Mouse (Mus musculus): ENCODE data around the gene Crybb1.

The Crybb1 gene

DNA sequence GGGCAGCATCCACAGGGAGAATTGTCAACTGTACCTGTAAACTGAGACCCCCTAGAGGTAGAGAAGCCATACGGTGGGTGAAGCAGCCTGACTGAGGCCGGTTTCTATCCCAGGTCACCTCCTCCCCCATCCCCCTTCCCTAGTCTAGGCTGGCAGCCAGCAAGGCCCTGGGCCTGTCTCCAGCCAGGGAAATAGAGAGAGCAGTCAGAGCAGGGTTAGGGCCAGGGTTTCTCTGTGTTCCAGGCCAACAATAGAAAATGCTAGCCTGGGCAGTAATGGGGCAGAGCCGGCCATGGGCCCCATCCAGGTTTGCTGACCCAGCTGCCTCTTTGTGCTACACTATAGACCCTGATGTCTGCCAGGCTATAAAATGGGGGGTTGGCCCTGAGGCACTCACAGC, at the start of gene Crybb1:
Gene Crybb1, plus strand, starts transcription at position 390 of the 400 bp plus-strand sequence.
- DNase-seq (ENCODE audit: low read depth, low spot score) = no peak

GRCm38 (mm10) chr5:112206543-112207255, 48.9 kb upstream of the Crybb1 start:
- DNase-seq (ENCODE audit: low read depth, low spot score) = no peak

- DNase-seq (ENCODE audit: low read depth, low spot score) = no peak
Measured at GRCm38 (mm10) chr5:112208321-112208720, 47.3 kb upstream of the Crybb1 start.

GRCm38 (mm10) chr5:112210104-112210503, 45.5 kb upstream of the Crybb1 start:
- DNase-seq (ENCODE audit: low read depth, low spot score) = peak; percentile 76

- DNase-seq (ENCODE audit: low read depth, low spot score) = no peak
Measured at GRCm38 (mm10) chr5:112211911-112212310, 43.7 kb upstream of the Crybb1 start.

GRCm38 (mm10) chr5:112212711-112213264, 42.8 kb upstream of the Crybb1 start:
- DNase-seq (ENCODE audit: low read depth, low spot score) = no peak

- DNase-seq (ENCODE audit: low read depth, low spot score) = no peak
Measured at GRCm38 (mm10) chr5:112213331-112214240, 42.0 kb upstream of the Crybb1 start.

- DNase-seq (ENCODE audit: low read depth, low spot score) = peak; percentile 65
Measured at GRCm38 (mm10) chr5:112214419-112214818, 41.2 kb upstream of the Crybb1 start.

DNA sequence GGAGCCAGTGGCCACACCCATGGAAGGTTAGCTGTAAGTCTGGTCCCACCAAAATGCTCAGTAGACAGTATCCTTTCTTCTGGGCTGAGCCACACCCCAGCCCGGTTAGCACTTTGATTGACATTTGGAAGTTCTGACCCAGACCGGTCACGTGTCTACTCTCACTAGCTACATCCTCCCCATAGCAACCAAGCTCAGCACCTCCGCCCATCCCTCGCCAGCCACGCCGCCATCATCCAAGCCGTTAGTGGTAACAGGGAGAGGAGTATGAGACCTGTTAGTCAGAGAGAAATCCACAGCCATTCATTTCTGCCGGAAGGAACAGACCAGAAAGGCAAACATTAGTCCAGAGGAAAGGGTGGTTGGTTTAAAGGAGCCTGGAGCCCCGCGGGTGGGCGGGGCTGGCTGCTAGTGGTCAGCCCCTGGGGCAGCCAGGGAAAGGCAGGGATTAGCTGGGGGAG, 40.3 kb upstream of the Crybb1 start:
- DNase-seq (ENCODE audit: low read depth, low spot score) = no peak

DNA sequence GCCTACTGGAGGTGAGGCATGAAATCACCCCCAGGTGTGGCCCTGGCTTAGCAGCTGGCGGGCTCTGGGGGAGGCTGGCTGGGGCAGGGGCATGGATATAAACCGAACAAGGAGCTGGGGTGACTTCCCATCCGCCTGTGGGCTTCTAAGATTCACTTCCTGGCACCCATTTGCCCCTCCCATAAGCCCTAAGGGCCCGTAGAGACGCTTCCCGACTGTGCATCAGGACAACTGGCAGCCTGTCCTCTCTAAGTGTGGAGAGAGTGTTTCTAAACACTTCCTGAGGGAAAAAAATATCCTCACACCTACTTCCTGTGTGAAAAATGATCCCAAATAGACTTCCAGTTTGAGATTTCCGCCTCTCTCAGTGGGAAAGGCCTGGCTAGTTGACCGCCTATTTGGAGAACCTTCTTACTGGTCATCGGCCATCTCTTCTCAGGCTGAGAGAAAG, 39.8 kb upstream of the Crybb1 start:
- DNase-seq (ENCODE audit: low read depth, low spot score) = no peak

GRCm38 (mm10) chr5:112216335-112216734, 39.3 kb upstream of the Crybb1 start:
- no peak for DNase-seq (ENCODE audit: low read depth, low spot score)

- no peak for DNase-seq (ENCODE audit: low read depth, low spot score)
Measured at GRCm38 (mm10) chr5:112217031-112217430, 38.6 kb upstream of the Crybb1 start.

DNA sequence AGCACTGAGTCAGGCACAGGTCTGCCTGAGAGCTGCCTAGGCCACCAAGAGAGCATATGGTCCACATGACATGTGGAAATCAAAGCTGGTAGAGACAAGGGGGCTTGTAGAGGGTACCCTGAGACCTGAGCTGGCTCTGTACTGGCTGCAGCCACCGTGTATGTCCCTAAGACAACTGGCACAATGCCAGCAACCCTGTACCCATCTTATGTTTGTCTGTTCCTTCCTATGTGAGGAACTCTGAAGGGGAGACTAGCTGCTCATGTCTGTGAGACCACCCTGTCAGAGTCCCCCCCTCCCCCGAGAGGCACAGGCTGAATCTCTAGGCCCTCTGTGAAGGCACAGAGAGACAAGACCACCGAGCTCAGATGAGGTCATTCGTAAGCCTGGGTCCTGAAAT, 36.9 kb upstream of the Crybb1 start:
- DNase-seq (ENCODE audit: low read depth, low spot score) = no peak

DNA sequence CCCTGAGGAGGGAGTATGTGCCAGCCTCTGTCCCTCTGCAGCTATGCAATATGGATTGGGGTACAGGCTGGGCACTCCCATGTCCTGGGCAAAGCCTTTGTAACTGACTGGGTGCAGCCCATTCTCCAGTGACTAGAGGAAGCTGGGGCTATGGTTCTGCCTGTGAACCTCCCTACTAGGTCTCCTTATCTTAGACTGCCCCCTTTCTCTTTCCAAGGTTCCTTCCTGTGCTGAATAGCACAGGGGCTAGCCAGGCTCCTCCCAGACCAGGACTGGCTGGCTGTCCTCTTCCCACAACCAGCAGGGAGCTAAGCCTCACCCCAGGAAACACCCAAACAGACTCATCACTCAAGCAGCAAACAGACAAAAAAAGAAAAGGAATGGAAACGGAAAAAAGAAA, 36.2 kb upstream of the Crybb1 start:
- no peak for DNase-seq (ENCODE audit: low read depth, low spot score)

DNA sequence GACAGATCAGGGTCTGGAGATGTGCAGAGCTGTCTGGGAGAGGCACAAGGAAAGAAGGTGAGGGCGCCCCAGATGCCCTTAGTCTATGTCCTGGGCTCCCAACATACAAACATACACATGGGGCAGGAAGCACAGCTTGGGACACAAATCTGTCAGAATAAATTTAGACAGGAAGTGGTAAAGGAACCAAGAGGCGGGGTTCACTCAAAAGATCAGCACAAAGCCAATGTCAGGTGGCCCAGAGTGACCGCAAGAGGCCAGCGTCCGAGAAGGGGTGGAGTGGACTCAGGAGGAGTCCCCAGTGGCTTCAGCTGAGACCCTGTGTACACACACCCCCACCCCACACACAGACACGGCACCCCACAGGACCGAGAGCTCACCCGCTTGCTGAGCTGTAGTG, 35.4 kb upstream of the Crybb1 start:
- no peak for DNase-seq (ENCODE audit: low read depth, low spot score)

DNA sequence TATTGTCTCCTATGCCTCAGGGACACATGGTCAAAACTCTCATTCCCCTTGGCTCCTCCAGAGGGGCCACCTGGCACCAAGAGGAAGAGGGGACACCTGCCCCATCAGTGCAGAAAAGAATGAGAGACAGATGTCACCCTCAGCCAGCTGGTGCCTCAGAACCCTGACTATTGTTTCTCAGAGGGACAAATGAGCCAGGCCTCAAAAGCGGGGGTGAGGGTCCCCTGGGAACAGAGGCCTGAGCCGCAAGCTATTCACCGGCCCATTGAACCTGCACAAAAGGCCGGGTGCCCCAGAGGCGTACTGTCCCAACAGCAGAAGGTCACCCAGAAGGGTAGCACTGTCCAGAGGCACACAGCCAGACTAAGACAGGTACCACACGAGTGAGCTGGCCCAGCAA, 30.0 kb upstream of the Crybb1 start:
- DNase-seq (ENCODE audit: low read depth, low spot score) = no peak

DNA sequence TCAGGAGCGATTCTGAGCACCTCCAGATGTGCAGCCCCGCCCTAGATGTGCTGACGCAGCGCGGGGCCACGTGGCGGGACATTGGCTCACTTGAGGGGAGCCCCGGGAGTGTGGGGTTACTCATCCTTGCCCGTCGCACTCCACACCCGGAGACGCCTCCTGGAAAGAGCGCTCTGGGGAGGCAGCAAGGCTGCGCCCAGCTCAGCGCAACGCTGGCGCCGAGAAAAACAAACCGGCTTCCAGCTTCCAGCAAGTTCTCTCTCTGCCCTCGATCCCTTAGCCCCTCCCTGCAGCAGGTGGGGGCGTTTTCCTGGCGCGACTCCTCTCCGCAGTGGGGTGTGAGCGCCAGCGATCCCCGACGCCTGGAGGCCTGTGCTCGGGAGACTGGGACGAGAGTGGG, 28.3 kb upstream of the Crybb1 start:
- no peak for DNase-seq (ENCODE audit: low read depth, low spot score)

GRCm38 (mm10) chr5:112227898-112228239, 27.7 kb upstream of the Crybb1 start:
- no peak for DNase-seq (ENCODE audit: low read depth, low spot score)

- DNase-seq (ENCODE audit: low read depth, low spot score) = no peak
Measured at GRCm38 (mm10) chr5:112228240-112229076, 27.2 kb upstream of the Crybb1 start.

GRCm38 (mm10) chr5:112235806-112236205, 19.8 kb upstream of the Crybb1 start:
- no peak for DNase-seq (ENCODE audit: low read depth, low spot score)

DNA sequence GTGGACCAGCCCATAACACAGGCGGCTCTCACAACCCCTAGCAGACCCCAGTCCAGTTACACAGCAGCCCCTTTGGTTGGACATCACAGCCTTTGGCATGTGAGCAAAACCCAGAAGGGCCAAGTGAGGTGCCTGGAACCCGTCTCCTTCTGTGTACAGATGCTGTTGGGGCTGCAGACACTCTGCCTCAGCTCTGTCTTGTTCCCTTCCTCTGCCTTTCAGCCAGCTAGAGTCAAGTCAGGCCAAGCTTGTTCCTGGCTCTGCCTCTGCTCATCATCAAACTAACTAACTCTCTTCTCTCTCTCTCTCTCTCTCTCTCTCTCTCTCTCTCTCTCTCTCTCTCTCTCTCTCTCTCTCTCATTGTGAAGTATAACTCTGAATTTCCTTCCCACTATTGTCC, 19.0 kb upstream of the Crybb1 start:
- DNase-seq (ENCODE audit: low read depth, low spot score) = no peak

DNA sequence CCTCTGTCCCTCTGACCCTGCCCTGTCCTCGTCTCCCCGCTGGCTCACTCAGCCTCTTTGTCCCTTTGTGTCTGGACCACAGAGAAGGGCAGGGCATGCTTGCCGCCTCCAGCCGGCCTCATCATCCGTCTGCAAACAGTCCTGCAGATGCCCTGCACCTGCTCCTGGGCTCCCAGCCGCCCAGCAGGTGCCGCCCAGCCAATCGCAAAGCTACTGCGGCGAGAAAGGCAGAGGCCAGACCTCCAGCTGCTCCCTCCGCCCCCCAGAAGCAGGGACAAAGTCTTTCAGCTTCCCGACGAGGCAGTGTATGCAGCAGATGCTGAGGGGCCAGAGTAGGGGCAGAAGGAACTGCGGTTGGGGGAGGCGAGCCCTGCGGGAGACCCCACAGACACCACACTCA, 18.2 kb upstream of the Crybb1 start:
- peak; percentile 57 for DNase-seq (ENCODE audit: low read depth, low spot score)
